Mouse (Mus musculus) heart, postnatal 10 days (tissue): ENCODE measurements around the gene Proca1. TPM values are rescaled to one million over a fixed set of nuclear protein-coding genes. Genes with fewer than 3 reads are reported as not detected.

Experiments
- DNase-seq, 2 experiments: peaks; one replicate each; pipeline ENCODE4 v3.0.0; 2021
- intact Hi-C: fragments of 180-260 bp; cut with DNase I; formaldehyde crosslinking; loops from one replicate; pipeline ENCODE4 v1.15.1; 2025
- total RNA-seq, 2 experiments: library from RNA; stranded (reverse); gene quantifications; 2 replicates each; pipeline ENCODE4 v1.2.3; 2021

Proca1 gene
- total RNA-seq, result 1 to 10 TPM; 1.5 to 3.1 TPM

DNA sequence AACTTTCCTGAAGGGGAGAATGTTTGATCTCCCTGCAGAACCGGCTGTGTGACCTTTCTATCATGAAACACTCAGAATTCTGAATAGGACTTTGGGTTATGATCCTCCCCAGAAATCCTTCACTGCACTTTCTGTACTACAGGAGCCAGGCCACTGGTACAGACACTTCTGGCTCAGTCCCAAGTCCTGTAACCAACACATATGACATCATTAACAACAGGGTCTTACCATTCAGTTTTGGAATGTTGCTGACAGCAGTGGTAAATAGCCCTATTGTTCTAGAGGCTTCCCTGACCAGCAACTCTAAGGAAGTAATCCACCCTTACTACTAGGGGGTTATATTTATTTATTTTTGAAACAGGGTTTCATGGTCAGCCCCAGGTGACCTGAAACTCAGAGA is at the start of gene Proca1:
TSS of gene Proca1 (plus strand) at position 280 of the 400 bp plus-strand sequence.
- intact Hi-C loops, result no loop called here
- DNase-seq, result no peak

DNA sequence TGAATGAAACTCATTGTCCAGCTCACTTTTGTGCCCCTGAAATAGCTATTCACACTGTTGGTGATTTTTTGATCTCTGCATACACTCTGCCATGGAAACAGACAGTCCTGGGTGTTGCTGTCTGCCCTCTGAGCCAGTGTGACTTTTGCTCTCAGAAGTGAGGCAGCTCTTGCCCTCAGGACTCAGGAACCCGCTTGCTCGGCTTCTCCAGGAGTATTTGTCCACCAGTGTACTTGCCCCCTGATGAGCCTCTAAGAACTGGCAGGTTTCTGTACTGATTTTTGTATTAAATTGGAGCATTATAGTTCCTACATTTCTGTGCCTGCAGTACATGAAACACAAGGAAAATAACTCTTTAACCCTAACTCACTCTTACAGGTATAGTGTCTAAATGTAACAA is 49.7 kb upstream of the Proca1 start:
- DNase-seq, result no peak

DNA sequence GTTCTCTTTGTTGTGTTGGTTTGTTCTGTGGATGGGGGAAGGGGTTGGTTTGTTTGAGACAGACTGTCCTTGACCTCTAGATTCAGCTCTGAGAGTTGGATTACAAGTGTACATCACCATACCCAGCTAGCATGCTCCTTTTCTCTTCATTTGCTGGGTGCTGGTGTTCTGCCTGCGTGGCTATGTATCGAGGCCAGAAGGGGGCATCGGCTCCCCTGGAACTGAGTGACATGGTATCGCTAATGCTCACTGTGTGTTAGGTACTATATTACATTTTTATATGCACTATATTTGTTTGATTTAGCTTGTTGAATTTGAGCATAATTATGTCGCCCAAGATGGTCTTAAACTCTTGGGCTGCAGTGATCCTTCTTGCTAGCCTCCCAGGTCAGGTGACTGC is 47.0 kb upstream of the Proca1 start:
- intact Hi-C loops, result loop anchor here (5.0 kb wide), 1 partner anchor 39 kb away; no protein-coding TSS in a partner anchor
- no peak for DNase-seq

More for the DNA sequence above, 49.7 kb upstream of the Proca1 start:
- intact Hi-C loops, result no loop called here

DNA sequence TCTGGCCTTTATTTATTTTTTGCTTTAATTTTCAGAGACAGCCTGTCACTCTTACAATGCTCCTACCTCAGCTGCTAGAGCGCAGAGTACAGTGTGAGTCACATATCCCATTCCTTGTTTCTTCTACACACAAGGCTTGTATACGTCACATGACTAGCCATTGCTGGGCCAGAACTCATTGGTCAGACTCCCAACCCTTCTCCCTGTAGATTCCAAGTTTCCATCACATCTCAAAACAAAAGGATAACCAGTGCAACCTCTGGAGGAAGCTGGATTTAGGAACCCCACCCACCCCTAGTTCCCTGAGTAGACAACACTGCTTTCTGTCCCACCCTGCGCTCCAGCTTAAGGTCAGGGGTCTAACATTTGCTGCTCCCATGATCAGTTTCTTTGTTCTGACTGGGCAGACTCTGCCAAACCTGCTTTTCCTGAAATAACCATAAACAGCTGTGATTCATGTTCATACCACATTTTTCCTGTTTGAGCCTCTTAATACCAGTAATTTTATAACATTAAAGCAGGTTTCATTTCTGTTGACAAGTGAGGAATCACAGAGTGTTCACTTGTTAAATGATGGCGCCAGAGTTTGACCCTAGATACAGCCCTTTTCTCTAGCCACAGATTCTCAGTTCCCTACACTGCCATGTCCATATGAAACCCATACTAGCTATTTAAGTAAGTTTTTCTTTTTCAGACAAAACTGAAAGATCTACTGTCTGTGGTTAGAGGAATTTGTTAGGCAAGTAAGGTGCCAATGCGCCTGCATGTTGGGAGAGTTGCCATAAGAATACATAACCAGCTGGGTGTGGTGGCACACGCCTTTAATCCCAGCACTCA is 46.3 kb upstream of the Proca1 start:
- intact Hi-C loops, result loop anchor here (5.0 kb wide), 1 partner anchor 40 kb away; no protein-coding TSS in a partner anchor
- peak; percentile 32 to 37 for DNase-seq

DNA sequence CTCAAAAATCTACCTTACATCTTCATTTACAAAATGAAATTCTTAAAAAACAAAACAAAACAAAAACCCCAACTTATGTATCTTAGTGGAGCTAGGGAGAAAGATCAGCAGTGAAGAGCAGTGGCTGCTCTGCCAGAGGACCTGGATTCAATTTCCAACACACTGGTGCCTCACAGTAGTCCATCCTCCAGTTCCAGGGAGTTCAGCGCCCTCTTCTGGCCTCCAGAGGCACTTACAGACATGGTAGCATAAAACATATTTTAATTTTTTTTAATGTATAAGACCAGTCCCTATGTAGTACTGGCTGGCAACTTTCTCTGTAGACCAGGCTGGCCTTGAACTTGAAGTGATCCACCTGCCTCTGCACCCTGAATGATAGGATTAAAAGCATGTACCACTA is 42.0 kb upstream of the Proca1 start:
- intact Hi-C loops, result loop anchor here (2.0 kb wide), 1 partner anchor 90 kb away; no protein-coding TSS in a partner anchor
- DNase-seq, result peak in 1 of 2 experiments; percentile 56

DNA sequence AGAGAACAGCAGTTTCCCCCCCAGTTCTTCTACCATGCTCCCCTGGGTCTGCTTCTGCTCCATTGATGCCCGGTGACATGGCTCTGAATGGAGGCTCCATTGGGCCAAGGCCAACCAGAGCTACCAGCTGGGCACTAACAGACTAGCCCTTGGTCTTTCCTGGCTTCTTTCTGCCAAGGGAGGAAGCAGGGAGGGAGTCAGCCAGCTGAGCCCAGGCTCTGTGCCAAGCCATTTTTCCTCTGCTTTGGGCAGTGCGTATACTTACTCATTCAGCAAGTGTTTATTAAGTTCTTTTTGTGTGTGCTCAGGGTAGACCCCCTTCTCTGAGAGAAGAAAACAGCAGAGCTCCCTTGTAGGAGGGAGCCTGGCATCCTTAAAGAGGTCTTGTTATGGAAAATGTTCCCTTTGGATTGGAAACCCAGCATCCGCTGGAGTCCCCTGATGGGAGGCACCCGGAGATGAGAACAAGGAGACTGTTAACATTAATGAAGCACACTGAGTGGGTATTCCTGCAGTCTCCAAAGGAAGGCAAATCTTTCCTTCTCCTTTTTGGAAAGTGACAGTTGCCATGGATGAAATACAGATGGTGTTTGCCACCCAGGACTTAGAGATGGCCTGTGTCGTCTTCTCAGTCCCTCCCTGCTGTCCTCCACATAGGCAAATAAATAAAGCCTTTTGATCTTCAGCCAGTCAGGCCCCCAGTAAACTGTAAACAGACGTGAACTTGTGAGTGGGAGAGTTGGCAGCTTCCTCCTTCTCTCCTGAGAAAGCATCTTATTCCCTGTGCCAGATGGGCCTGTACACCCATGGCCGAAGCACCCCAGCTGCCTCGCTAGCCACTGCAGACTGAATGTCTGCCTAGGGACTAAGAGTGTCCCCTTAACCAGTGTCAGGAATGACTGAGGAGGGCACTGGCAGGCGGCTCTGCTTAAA is 40.6 kb upstream of the Proca1 start:
- intact Hi-C loops, result no loop called here
- DNase-seq, result peak; percentile 78 to 79

DNA sequence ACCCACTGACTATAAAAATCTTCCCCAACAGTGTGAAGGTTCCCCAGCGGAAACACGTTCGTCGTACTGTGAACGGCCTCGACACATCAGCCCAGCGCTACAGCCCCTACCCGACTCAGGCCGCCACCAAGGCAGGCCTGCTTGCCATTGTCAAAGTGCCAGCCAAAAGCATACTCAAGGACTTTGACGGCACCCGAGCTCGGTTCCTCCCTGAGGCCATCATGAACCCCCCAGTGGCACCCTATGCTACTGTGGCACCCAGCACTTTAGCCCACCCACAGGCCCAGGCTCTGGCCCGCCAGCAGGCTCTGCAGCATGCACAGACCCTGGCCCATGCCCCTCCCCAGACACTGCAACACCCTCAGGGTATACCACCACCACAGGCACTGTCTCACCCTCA is 39.4 kb upstream of the Proca1 start:
- DNase-seq, result no peak
- intact Hi-C loops, result no loop called here

DNA sequence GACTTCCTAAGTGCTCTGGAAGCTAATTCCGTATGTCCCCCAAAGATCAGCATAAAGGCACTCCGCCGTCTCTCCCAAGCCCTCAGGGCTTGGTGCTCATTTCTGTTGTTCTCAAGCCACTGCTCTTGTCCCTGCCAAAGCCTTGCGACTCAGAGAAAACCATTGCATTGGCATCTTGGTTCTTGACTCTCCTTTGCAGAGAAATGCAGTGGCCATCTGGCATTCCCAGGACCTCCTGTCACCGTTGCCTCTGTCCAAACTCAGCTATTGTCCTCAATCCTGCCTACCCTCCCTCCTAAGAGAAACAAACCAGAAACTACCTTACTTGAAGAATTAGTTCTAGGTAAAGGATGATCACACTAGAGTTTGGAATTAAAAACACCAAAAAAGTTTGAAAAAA is 37.5 kb upstream of the Proca1 start:
- intact Hi-C loops, result no loop called here
- DNase-seq, result no peak

DNA sequence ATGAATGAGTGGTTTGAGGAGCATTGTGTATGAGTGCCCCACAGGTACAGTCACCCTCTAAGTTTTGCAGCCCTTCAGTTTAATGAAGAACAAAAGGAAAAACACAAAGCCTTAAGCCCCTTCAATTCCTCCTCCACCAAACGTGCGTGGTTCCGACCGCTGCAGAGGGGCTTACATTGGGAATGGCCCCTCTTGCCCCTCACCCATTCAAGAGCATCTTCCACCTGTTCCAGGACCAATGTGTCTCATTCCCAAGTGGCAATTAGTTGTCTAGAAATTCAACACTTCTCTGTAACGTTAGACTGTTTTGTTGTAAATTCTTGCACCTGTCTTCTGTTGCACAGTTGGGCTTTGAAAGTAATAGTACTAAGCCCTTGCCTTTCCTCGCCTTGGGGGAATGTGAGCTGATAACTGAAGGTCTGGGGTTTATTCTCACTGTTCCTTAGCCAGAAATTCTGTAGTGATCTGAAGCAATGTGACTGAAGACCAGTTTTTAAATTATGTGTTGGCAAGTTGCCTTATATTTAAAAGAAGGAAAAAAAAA is 37.0 kb upstream of the Proca1 start:
- no peak for DNase-seq
- intact Hi-C loops, result no loop called here

DNA sequence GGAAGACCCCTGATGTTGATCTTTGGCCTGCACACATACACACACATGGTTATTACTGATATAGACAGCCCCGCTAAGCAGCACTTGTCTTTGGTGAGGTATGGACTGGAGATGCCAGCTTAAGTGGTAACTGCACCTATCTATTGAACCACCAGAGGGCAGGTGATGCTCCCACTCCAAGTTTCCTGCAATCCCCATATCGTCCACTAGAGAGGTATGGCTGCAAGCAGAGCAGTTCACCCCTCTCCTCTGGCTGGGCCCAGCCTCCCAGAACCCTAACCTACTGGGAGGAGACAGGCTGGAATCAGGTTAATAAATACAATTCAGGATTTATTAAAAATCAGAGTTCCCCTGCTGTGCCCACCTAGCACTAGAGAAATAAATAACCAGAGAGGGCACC is 34.1 kb upstream of the Proca1 start:
- peak; percentile 88 to 92 for DNase-seq
- intact Hi-C loops, result loop anchor here (1.0 kb wide), 1 partner anchor 18 kb away; no protein-coding TSS in a partner anchor

DNA sequence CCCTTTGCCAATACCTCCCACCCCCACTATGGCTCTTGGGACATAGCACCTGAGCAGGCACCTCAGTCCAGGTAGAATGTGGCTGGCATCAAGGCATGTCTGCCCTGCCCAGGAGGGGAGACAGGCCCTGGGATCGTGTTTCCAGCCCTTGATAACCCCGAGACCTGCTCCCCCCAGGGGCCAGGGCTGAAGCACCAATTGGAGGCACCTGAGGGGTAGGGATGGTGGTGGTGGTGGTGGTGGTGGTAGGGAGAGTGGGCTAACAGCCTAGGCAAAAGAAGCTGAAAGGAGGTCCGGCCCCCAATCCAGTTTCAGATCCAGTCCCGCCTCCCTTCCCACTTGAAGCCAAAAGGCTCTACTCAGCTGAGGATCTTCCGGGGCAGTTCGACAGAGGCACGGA is 33.6 kb upstream of the Proca1 start:
- no peak for DNase-seq

DNA sequence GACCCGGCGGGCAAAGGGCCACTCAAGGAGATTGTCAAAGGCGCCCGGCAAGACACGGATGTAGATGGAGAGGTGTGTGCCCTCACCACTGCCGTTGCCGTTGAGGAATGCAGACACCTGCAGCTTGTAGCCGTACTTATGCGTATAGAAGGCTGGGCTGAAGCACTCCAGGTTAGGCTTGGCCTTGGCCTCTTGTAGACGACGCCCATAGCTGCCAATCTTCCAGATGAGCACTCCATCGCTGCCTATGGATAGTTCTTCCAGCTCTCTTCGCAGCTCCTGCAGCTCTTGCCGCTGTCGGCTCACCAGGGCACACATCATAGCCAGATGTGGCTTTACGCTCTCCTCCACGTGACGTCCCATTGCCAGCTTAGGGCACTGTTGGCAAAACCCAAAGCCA is 33.0 kb upstream of the Proca1 start:
- intact Hi-C loops, result no loop called here

More for the DNA sequence above, 33.6 kb upstream of the Proca1 start:
- intact Hi-C loops, result loop anchor here (1.0 kb wide), 1 partner anchor 18 kb away; no protein-coding TSS in a partner anchor

DNA sequence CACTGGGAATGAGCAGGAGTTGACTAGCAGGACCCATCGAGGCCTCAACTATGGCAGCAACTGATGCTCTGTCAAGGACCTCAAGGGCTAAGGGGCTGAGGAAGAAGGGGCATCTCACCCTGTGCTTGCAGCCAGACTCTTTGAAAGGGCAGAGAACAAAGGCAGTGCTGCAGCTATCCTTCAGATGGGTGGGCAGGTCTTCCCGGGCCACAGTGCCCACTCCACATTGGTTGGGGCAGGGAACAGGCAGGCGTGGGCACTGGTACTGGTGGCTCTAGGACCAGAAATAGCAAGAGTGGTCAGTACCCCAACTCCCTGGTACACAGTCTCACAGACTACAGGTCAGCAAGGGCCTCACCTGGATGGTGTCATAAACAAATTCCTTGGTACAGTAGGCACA is 32.5 kb upstream of the Proca1 start:
- intact Hi-C loops, result no loop called here
- DNase-seq, result no peak

More for the DNA sequence above, 33.0 kb upstream of the Proca1 start:
- no peak for DNase-seq

DNA sequence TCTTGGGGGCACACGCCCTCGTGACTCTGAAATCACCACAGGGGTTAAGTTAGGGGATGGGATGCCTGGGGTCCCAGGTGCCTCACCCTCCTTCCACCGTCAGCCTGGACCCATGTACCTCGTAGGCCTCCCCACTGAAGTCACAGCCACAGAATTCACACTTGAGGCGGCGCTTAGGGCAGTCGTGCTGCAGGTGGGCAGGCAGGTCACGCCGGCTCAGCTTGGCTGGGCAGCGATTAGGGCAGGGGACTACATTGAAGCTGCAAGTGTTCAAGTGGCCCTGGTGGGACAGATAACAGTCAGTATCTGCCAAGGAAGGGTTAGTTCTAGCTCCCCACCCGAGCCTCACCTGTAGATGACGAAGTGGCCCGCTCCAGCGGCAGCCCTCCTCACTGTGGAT is 32.0 kb upstream of the Proca1 start:
- no peak for DNase-seq
- intact Hi-C loops, result no loop called here

DNA sequence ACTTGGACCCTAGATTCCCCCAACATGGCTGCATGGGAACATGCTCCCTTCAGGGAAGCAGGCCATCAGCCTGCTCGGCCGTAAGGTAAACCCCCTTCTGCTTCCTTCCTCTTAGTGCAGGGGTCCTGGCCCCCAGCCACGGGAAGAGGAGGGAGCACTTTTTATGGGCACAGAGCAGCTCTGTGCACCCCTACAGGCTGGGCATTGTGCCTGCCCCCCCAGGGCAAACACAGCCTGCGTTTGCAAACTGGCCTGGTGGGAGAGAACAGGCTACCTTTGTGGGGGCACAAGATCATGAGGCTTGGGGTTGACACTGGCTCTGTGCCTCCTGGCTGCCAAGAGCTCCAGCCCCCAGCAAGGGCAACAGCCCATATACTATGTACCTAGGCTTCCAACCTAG is 31.2 kb upstream of the Proca1 start:
- DNase-seq, result no peak
- intact Hi-C loops, result no loop called here

DNA sequence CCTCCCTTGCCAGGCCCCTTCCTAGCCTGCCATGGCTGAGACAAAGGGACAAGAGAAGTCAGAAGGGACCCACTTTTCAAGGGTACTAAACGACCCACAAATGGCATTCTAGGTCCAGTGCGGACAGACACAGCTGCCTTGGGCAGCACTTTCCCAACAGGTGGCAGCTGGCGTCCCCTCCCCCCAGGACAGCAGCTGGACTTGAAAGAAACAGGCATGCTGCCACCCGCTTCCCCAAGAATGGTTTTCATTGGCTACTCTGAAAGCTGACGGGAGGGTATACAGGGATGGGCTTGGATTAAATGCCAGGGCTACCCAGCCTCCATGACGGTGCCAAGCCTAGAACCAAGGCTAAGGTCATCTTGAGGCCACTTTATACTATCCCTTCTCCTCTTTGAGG is 30.7 kb upstream of the Proca1 start:
- DNase-seq, result peak in 1 of 2 experiments; percentile 44

DNA sequence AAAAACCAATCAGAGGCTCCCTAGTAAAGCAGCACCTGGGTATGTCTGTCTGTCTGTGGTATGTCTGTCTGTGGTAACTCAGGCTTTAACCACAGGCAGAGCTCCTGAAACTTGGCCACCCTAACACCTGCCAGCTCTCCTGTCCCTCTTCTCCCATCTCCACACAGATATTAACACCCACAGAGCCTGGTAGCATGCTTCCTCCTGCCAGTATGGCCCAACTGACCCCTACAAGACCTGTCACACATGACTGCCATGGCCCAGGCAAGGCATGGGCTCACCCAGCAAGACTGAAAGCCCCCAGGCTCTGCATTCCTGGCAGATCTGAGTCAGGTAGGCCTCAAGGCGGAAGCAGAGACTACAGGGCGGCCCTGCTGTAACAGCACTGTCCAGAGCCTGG is 30.1 kb upstream of the Proca1 start:
- DNase-seq, result no peak
- intact Hi-C loops, result no loop called here

More for the DNA sequence above, 30.7 kb upstream of the Proca1 start:
- intact Hi-C loops, result no loop called here

DNA sequence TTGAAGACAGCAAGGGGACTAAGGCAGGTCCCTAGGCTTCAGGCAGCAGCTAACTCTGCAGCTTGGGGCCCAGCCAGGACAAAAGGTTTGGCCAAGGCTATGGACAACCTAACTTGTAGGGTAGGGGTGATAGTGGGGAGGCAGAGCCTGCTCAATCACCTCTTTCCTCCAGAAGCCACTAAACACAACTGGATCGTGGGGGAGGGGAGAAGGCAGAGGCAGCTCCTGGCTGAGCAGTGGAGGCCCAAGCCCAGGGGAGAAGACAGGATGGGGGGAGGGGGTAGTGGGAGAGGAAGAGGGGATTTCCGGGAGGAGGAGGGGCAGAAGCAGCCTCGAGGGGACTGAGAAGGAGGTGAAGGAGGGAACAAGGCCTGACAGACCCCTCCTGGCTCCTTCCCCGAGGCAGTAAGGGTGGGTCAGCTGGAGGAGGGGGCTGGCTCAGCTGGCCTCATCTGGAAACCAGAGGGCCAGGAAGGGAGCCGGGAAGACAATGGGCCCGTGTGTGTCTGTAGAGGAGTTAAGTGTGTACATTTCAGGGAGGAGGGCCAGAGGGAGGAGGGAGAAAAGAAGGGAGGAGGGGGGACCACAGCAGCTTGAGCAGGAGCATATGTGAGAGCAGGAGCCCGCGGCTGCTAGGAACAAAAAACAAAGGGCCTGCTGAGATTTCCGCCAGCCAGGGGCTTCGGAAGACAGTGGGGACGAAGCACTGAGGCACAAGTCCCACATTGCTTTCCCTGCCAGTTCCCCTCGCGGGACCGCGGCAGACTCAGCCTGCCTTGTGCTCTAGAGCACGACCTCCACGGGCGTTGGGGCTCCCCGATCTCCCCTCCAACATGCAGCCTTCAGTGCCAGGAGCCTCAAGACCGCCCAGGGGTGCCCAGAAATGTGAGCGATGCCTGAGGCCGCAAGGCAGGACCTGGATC is 29.2 kb upstream of the Proca1 start:
- peak; percentile 85 to 86 for DNase-seq
- intact Hi-C loops, result no loop called here

DNA sequence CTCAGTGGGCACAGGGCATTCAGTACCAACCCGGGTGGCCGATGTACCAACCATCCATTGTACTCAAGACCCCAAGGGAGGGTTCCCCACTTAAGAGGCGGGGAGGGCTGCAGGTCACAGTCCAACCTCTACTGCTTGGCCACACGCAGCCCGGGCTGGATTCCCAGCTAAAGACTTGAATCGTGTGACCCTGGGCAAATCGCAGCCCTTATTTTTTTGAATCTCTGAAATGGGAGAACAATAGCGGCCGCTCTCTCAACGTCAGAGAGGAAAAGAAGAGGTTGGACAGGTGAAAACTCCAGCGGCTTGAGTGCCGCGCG is 28.6 kb upstream of the Proca1 start:
- intact Hi-C loops, result no loop called here

More for the DNA sequence above, 28.6 kb upstream of the Proca1 start:
- DNase-seq, result no peak
